Mouse (Mus musculus): ENCODE data around the gene Gm10778.

DNA sequence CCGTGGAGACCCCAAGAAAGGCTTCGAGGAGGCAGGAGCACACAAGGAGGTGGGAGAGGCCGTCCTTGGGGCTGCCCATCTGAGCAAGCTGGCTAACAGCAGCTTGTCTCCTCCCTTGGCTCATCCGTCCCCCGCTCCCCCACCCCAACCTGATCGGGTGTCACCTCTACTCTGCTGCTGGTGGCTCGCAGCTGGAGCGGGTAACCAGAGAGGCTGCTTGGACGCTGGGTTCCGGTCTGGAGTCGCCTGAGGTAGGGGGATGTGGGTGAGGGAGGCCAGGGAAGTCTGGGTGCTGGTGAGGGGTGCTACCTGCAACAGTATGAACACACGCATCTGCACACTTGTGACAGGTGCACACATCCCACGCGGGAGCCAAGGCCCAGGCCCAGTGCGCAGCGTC, 20.5 kb upstream of the Gm10778 start, which contains the start of gene Ankrd24:
- TF ChIP-seq CTCF (IDR thresholded peaks at IDR 0.05; ENCODE audit: extremely low read depth, insufficient read depth, insufficient read length, insufficient replicate concordance) = no peak
- TF ChIP-seq POLR2A (IDR thresholded peaks at IDR 0.05; ENCODE audit: low read depth, low read length) = no peak
